8 mouse cellular contexts compared by ENCODE assay signal in genomic region chr12:80273020-80273686, GRCm38 (mm10). TPM values are rescaled to one million over a fixed set of nuclear protein-coding genes. Genes with fewer than 3 reads are reported as not detected.
DNase-seq lines count a peak whose midpoint lies in the region; ATAC-seq lines count a peak whose summit lies in the region.

No protein-coding gene starts in this region.

- WGBS in embryonic facial prominence, embryonic 11.5 days: 17% methylated on average over 10 of the region's 10 CpGs
- 17% methylated on average over 10 of the region's 10 CpGs for WGBS in limb, embryonic 13.5 days
- WGBS in midbrain, embryonic 14.5 days: 15% methylated on average over 10 of the region's 10 CpGs

- peaks cover 5% of the 10 kb centered on the region for H3K4me1 ChIP-seq in embryonic facial prominence, embryonic 11.5 days (ENCODE audit: control insufficient read depth, insufficient read depth, low read length)
- peaks cover 15% of the 10 kb centered on the region for H3K4me1 ChIP-seq in limb, embryonic 13.5 days
- H3K4me1 ChIP-seq in midbrain, embryonic 14.5 days (ENCODE audit: control insufficient read depth, insufficient read depth, low read length): no peaks in the 10 kb centered on the region

- peak; percentile 76 for ATAC-seq in embryonic facial prominence, embryonic 11.5 days (replicated peaks; ENCODE audit: insufficient number of reproducible peaks, low FRiP score, low TSS enrichment, low read depth)
- peak; percentile 68 for ATAC-seq in limb, embryonic 13.5 days (ENCODE audit: low FRiP score, low read depth)
- peak; percentile 50; the same call in 1 of the 2 replicates for ATAC-seq in midbrain, embryonic 14.5 days (ENCODE audit: low FRiP score, low TSS enrichment)
- ATAC-seq in monocyte, adult 5-6 weeks (replicated peaks; ENCODE audit: insufficient number of reproducible peaks, low FRiP score, low TSS enrichment, poor library complexity, severe bottlenecking): no peak

- peak overlapping the region; percentile 10; the same call in 1 of the 2 replicates for H3K4me2 ChIP-seq in embryonic facial prominence, embryonic 11.5 days (ENCODE audit: low read depth, low read length)
- H3K4me2 ChIP-seq in limb, embryonic 13.5 days (replicated peaks): peak overlapping the region; percentile 48
- peak overlapping the region; percentile 42 for H3K4me2 ChIP-seq in midbrain, embryonic 14.5 days (ENCODE audit: low read length)

- H3K27me3 ChIP-seq in embryonic facial prominence, embryonic 11.5 days (ENCODE audit: control insufficient read depth, insufficient read depth, low read length): no peaks in the 10 kb centered on the region
- no peaks in the 10 kb centered on the region for H3K27me3 ChIP-seq in limb, embryonic 13.5 days
- no peaks in the 10 kb centered on the region for H3K27me3 ChIP-seq in midbrain, embryonic 14.5 days (ENCODE audit: control insufficient read depth, insufficient read depth, low read length)

- H3K27ac ChIP-seq in embryonic facial prominence, embryonic 11.5 days (replicated peaks; ENCODE audit: low read depth, low read length): no peak overlapping the region; the same call in 1 of the 2 replicates
- H3K27ac ChIP-seq in limb, embryonic 13.5 days: peak overlapping the region; percentile 34; the same call in 1 of the 2 replicates
- H3K27ac ChIP-seq in midbrain, embryonic 14.5 days (replicated peaks; ENCODE audit: low read depth, low read length): no peak overlapping the region

- H3K4me3 ChIP-seq in embryonic facial prominence, embryonic 11.5 days (ENCODE audit: low read depth, low read length): no peak overlapping the region
- peak overlapping the region; percentile 15 for H3K4me3 ChIP-seq in limb, embryonic 13.5 days
- H3K4me3 ChIP-seq in midbrain, embryonic 14.5 days (replicated peaks; ENCODE audit: low read depth, low read length): no peak overlapping the region

- no peak overlapping the region for H3K9ac ChIP-seq in embryonic facial prominence, embryonic 11.5 days (replicated peaks; ENCODE audit: low read length)
- H3K9ac ChIP-seq in limb, embryonic 13.5 days: 0 out of 2 replicates have a peak overlapping the region, but pooled peaks have one; percentile 31
- no peak overlapping the region for H3K9ac ChIP-seq in midbrain, embryonic 14.5 days (replicated peaks; ENCODE audit: low read length)

- H3K9me3 ChIP-seq in embryonic facial prominence, embryonic 11.5 days (replicated peaks; ENCODE audit: control insufficient read depth, low read length): no peaks in the 10 kb centered on the region
- no peaks in the 10 kb centered on the region for H3K9me3 ChIP-seq in limb, embryonic 13.5 days
- H3K9me3 ChIP-seq in midbrain, embryonic 14.5 days (ENCODE audit: control insufficient read depth, low read length): no peaks in the 10 kb centered on the region

- no peaks in the 10 kb centered on the region for H3K36me3 ChIP-seq in embryonic facial prominence, embryonic 11.5 days (replicated peaks; ENCODE audit: control insufficient read depth, insufficient read depth, low read depth, low read length)
- H3K36me3 ChIP-seq in limb, embryonic 13.5 days: no peaks in the 10 kb centered on the region
- no peaks in the 10 kb centered on the region for H3K36me3 ChIP-seq in midbrain, embryonic 14.5 days (ENCODE audit: control insufficient read depth, insufficient read depth, low read length)

- peak; percentile 46 for DNase-seq in urinary bladder, postnatal 14 days (ENCODE audit: low spot score)
- DNase-seq in urinary bladder, adult 2 months (ENCODE audit: low spot score): no peak
- peak; percentile 83 for DNase-seq in embryonic facial prominence, embryonic 11.5 days (ENCODE audit: low spot score)
- peak; percentile 82 for DNase-seq in kidney, adult 11 months
- DNase-seq in midbrain, embryonic 14.5 days: peak; percentile 82
- peak; percentile 81 to 90 for DNase-seq in thymus, postnatal 36 days

RNA-seq across cellular contexts. Expression of gene Actn1, which starts 13.0 kb away (rescaled TPM):
- polyA plus RNA-seq in urinary bladder, adult 2 months (2012; rRNA removed): 435 and 605 TPM in 2 replicates
- 34.6 and 34.8 TPM in 2 replicates for polyA plus RNA-seq in embryonic facial prominence, embryonic 11.5 days (2014; fragmentation: Nextera tagmentation; extraction: Ambion mirVana)
- polyA plus RNA-seq in limb, embryonic 13.5 days (2015; fragmentation: Nextera tagmentation; extraction: Ambion mirVana): 31.7 and 35.2 TPM in 2 replicates
- 6.2 and 7.9 TPM in 2 replicates for polyA plus RNA-seq in midbrain, embryonic 14.5 days (2014; fragmentation: Nextera tagmentation; extraction: Ambion mirVana)
- 4.9 to 18.8 TPM (median 7.8 TPM) in 3 replicates for total RNA-seq in monocyte, adult 5-6 weeks (2017)

Comparison
In these comparisons a context has a peak if more than half of its experiments do, and no peak if none do; other contexts are left out.
1. RNA of gene Actn1, which starts 13.0 kb away (polyA plus RNA-seq): 435 to 605 TPM in urinary bladder, adult 2 months; 31.7 to 35.2 TPM in limb, embryonic 13.5 days, 34.6 to 34.8 TPM in embryonic facial prominence, embryonic 11.5 days and 6.2 to 7.9 TPM in midbrain, embryonic 14.5 days; every median in the first group is over 10 times any median in the second.
2. Peak in every context shown above with its lines, with median percentiles within 50 percentile points of each other: H3K4me2 ChIP-seq.